Mouse (Mus musculus): ENCODE results near the gene Lrch4.

GRCm38 (mm10) chr5:137683388-137684293 lies 54.7 kb downstream of the Lrch4 start:
- TF ChIP-seq CTCF (IDR thresholded peaks at IDR 0.05) (no peak), EP300 (IDR thresholded peaks at IDR 0.05) (no peak)
